Mouse (Mus musculus): ENCODE measurements around the gene Slc26a1.
A peak's percentile ranks its signal among the peaks of the same experiment; 100 is the strongest.
"Not testable (repeated sequence)": the region's sequence is repeated elsewhere in the genome, so short reads cannot be mapped to it uniquely, and the experiment has no call there.

Slc26a1 gene

GRCm38 (mm10) chr5:108655891-108656650 lies 19.3 kb downstream of the Slc26a1 start:
- DNase-seq (ENCODE audit: low read depth) = no peak

DNA sequence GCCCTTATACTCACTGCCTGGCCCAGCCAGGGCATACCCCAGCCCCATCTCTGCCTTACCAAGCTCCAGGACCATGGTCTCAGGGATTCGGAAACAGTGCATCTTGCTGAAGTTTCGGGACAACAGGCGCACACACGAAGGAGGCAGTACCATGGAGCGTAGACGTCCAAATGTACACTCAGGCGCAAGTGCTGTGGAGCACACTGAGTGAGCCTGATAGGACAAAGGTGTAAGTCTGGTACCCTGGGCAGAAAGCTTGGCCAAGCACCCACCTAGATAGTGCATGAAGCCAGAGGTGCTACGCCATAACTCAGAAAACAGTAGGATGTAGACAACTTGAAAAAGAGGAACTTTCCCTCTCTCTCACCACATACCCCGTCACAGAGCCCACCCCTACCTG lies 20.0 kb downstream of the Slc26a1 start:
- DNase-seq (ENCODE audit: low read depth) = no peak

DNA sequence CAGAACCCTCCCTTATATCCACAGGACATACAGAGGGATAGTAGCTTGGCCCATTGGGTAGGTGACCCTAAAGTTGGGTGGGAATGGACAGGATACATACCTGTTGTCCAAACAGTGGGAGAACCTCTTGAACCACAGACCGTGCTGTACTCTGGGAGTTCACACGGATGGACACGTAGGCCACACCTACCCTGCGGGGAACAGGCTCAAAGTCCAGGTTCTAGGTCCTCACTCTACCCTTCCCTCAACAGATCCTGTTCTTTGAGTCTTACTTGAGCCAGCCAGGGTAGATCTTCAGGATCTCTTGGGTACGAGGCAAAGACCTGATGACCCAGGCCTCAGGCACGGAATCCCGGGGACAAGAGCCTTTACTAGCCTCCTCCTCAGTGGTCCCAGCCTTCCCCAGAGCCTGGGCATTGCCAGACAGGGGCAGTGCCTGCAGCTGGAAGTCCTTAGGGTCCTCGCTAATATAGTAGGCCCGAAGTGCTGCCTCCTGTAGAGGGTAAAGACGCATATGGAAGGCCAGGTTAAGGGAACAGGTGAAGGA lies 20.9 kb downstream of the Slc26a1 start:
- DNase-seq (ENCODE audit: low read depth) = no peak

- DNase-seq (ENCODE audit: low read depth) = no peak
Observed at GRCm38 (mm10) chr5:108653341-108653740, 22.0 kb downstream of the Slc26a1 start.

DNA sequence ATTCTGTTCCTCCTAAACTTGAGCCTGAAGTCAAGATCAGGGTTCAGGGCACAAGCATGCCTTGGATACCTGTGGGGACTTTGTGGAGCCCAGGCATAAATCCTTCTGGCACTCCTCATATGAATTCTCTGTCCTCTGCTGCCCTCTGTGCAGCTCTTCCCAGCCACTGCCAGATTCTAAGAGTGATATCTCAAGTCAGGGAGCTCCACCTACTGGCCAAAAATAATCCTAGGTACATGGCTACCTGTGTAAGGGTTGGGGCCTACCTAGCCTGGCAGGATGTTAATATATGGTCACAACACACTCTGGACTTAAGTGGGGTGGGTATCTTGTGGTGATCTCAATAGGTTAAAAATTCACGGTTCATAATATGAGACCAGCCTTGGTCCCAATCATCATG lies 23.5 kb downstream of the Slc26a1 start:
- no peak for DNase-seq (ENCODE audit: low read depth)

DNA sequence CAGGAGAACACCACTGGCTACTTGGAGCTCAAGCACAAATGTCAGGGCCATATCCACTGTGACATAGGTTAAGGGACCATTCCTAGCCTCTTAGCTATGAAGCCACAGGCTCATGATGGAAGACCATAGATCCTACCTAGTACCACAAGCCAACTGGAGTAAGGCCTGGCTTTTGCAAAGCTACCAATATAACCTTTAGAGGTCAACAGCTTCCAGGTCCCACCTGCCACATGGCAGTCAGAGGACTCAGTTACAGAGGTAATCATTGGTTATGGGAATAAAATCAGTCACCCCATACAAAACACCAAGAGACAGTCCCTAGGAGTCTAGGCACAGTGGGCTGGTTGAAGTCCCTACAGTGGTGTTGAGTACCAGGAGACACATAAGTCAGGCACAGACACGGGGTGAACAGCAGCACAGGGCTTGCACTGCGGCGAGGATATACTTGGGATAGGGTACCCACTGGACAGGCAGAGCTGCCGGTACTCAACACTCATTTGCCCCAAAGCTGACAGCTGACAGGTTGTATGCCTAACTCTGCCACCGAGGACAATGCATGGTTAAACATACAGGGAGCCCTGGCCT lies 24.1 kb downstream of the Slc26a1 start:
- no peak for DNase-seq (ENCODE audit: low read depth)

GRCm38 (mm10) chr5:108650341-108650740 lies 25.0 kb downstream of the Slc26a1 start:
- no peak for DNase-seq (ENCODE audit: low read depth)

- DNase-seq (ENCODE audit: low read depth) = no peak
Observed at GRCm38 (mm10) chr5:108648937-108649576, 26.3 kb downstream of the Slc26a1 start.

- no peak for DNase-seq (ENCODE audit: low read depth)
Observed at GRCm38 (mm10) chr5:108647820-108648465, 27.4 kb downstream of the Slc26a1 start.

GRCm38 (mm10) chr5:108647311-108647710 lies 28.1 kb downstream of the Slc26a1 start:
- no peak for DNase-seq (ENCODE audit: low read depth)

DNA sequence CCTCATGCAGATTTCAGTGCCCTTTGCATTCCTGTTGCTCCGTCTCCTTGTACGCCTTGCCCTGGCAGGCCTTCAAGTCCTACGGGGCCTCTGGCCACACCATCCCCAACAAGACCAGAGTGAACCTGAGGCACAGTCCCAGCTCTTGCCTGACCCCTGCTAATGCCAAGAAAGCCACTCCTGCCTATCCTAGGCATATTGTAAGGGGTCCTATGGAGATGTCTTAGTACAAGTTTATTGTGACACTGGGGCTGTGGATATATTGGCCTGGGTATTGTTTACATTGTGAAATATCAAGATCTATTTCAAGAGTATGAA lies 29.1 kb downstream of the Slc26a1 start:
- DNase-seq (ENCODE audit: low read depth) = no peak

DNA sequence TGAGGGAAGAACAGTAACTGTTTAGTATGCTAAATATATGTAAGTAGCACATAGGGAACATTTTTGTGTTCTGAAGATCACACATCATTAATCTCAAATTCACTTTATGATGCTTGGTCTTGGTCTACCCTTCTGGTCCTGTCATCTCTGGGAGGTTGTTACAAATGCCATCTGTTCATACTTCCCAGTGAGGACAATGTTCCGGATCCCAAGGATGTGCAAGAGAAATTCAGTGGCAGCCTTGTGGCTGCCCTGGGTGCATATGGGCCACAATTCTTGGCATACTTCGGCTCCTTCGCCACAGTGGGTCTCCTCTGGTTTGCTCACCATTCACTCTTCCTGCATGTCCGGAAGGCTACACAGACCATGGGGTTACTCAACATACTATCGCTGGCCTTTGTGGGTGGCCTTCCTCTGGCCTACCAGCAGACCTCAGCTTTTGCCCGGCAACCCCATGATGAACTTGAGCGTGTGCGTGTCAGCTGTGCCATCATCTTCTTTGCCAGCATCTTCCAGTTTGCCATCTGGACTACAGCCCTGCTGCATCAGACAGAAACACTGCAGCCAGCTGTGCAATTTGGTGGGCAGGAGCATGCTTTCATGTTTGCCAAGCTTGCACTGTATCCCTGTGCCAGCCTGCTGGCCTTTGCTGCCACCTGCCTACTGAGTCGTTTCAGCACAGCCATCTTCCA lies 29.6 kb downstream of the Slc26a1 start:
- no peak for DNase-seq (ENCODE audit: low read depth)

GRCm38 (mm10) chr5:108643674-108644073 lies 31.7 kb downstream of the Slc26a1 start:
- no peak for DNase-seq (ENCODE audit: low read depth)

GRCm38 (mm10) chr5:108636172-108636571 lies 39.2 kb downstream of the Slc26a1 start:
- DNase-seq (ENCODE audit: low read depth) = no peak

- not testable (repeated sequence) for DNase-seq (ENCODE audit: low read depth)
Observed at GRCm38 (mm10) chr5:108634088-108634487, 41.3 kb downstream of the Slc26a1 start.

DNA sequence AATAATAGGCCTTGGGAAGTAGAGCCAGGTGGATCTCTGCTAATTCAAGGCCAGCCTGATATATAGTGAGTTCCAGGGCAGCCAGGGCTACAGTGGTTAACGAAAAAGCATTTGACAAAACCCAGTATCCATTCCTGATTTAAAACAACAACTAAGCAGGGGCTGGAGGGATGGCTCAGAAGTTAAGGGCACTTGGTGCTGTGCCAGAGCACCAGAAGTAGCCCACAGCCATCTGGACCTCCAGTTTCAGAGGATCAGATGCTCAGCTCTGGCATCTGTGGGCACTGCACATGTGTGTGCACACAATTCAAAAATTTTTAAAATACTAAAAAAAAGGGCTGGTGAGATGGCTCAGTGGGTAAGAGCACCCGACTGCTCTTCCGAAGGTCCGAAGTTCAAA lies 41.7 kb downstream of the Slc26a1 start:
- DNase-seq (ENCODE audit: low read depth) = no peak

- peak; percentile 80 for DNase-seq (ENCODE audit: low read depth)
Observed at GRCm38 (mm10) chr5:108629634-108630483, 45.5 kb downstream of the Slc26a1 start, which contains the start of the genes Gak and Tmem175. Gak (minus strand) TSS chr5:108629755. Tmem175 (plus strand) TSS chr5:108629770.

GRCm38 (mm10) chr5:108628891-108629633 lies 46.3 kb downstream of the Slc26a1 start:
- DNase-seq (ENCODE audit: low read depth) = no peak

DNA sequence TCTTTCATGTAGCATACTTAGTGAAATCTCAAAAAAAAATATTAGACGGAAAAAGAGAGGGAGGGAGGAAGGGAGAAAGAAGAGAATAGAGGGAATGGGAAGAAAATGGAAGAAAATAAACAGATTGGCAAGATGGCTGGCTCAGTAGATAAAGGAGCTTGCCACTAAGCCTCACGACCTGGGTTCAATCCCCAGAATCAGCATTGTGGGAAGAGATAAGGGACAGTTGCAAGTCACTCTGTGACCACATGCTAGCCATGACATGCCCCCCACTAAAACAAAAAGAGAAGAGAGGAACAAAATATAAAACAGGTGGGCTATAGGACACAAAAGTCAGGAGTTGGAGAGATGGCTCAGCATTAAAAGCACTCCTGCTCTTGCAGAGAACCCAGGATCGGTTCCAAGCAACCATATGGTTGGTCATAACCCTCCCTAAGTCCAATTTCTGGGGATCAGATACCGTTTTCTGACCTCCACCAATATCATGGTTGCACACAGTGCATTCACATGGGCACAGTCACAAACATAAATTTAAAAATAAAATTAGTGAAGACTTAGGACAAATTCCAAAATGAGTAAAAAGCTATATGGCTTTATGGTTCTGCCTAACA lies 49.2 kb downstream of the Slc26a1 start:
- DNase-seq (ENCODE audit: low read depth) = no peak

DNA sequence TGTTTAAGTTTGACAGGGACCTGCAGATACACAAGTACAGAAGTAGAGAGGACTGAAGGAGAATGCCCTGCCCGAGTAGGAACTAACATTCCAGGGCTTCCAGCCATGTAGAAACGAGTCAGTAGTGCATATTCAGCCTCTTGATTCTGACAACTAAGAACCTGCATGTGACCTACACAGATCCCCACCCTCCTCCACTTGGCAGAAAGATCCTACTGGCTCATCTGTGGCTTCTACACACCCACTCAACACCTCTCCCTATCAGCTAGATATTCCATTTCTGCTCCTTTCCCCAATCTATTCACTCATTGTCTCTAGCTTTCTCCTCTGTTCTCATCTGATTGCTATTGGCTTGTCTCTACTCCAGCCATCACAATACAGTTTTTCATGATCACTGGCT lies 53.5 kb downstream of the Slc26a1 start:
- DNase-seq (ENCODE audit: low read depth) = no peak

All from fibroblast of lung, adult 2 months (primary cell).